8 mouse cellular contexts compared by ENCODE assay signal in genomic region chr4:133756514-133757268, GRCm38 (mm10). TPM values are rescaled to one million over a fixed set of nuclear protein-coding genes. Genes with fewer than 3 reads are reported as not detected.
DNase-seq lines count a peak whose midpoint lies in the region; ATAC-seq and TF ChIP-seq lines count a peak whose summit lies in the region.

TSS of gene Arid1a (minus strand) at chr4:133756769.

- peak within 1 kb of the TSS; percentile 98 for H3K27ac ChIP-seq in bone marrow, adult 2 months (ENCODE audit: control insufficient read depth, insufficient read depth, low read depth, low read length, poor library complexity)
- peak within 1 kb of the TSS; percentile 100 for H3K27ac ChIP-seq in embryonic facial prominence, embryonic 15.5 days (replicated peaks)
- H3K27ac ChIP-seq in limb, embryonic 14.5 days (replicated peaks; ENCODE audit: low read depth, low read length), result peak within 1 kb of the TSS; percentile 100
- peak within 1 kb of the TSS; percentile 91 for H3K27ac ChIP-seq in midbrain, postnatal 0 days (ENCODE audit: low read depth, low read length)

- H3K4me3 ChIP-seq in bone marrow, adult 2 months (replicated peaks; ENCODE audit: control insufficient read depth, low read depth, low read length), result peak within 1 kb of the TSS; percentile 86
- peak within 1 kb of the TSS; percentile 96 for H3K4me3 ChIP-seq in embryonic facial prominence, embryonic 15.5 days (replicated peaks)
- peak within 1 kb of the TSS; percentile 100 for H3K4me3 ChIP-seq in limb, embryonic 14.5 days (replicated peaks; ENCODE audit: low read length)
- peak within 1 kb of the TSS; percentile 49 for H3K4me3 ChIP-seq in midbrain, postnatal 0 days (ENCODE audit: low read depth, low read length)

- H3K4me2 ChIP-seq in embryonic facial prominence, embryonic 15.5 days (replicated peaks), result peak within 1 kb of the TSS; percentile 91
- peak within 1 kb of the TSS; percentile 91 for H3K4me2 ChIP-seq in limb, embryonic 14.5 days (replicated peaks; ENCODE audit: low read depth, low read length, severe bottlenecking)
- peak within 1 kb of the TSS; percentile 69 for H3K4me2 ChIP-seq in midbrain, postnatal 0 days (ENCODE audit: low read depth, low read length, poor library complexity, severe bottlenecking)

- no peak for TF ChIP-seq CTCF in bone marrow, adult 2 months (IDR thresholded peaks at IDR 0.05; ENCODE audit: control insufficient read depth, insufficient read depth, low read length)
- TF ChIP-seq CTCF in midbrain, postnatal 0 days (IDR thresholded peaks at IDR 0.05), result no peak

- H3K9ac ChIP-seq in embryonic facial prominence, embryonic 15.5 days, result peak within 1 kb of the TSS; percentile 63
- peak within 1 kb of the TSS; percentile 78 for H3K9ac ChIP-seq in limb, embryonic 14.5 days (ENCODE audit: low read depth, low read length, severe bottlenecking)
- H3K9ac ChIP-seq in midbrain, postnatal 0 days (replicated peaks; ENCODE audit: low read length, poor library complexity, severe bottlenecking), result peak within 1 kb of the TSS; percentile 60

- H3K9me3 ChIP-seq in embryonic facial prominence, embryonic 15.5 days (replicated peaks), result no peaks in the 10 kb centered on the region
- no peaks in the 10 kb centered on the region for H3K9me3 ChIP-seq in limb, embryonic 14.5 days (ENCODE audit: control insufficient read depth, low read length)
- no peaks in the 10 kb centered on the region for H3K9me3 ChIP-seq in midbrain, postnatal 0 days (ENCODE audit: low read length)

- ATAC-seq in embryonic facial prominence, embryonic 15.5 days (ENCODE audit: insufficient number of reproducible peaks, low FRiP score, low TSS enrichment, low read depth), result peak; percentile 73
- ATAC-seq in limb, embryonic 14.5 days (ENCODE audit: low FRiP score, low read depth), result peak; percentile 55
- ATAC-seq in midbrain, postnatal 0 days (ENCODE audit: low FRiP score), result peak; percentile 68

- WGBS in bone marrow, adult 2 months, result under 1% methylated on average over 40 of the region's 40 CpGs
- under 1% methylated on average over 40 of the region's 40 CpGs for WGBS in embryonic facial prominence, embryonic 15.5 days
- WGBS in limb, embryonic 14.5 days, result under 1% methylated on average over 39 of the region's 40 CpGs
- WGBS in midbrain, postnatal 0 days, result under 1% methylated on average over 40 of the region's 40 CpGs

- H3K27me3 ChIP-seq in embryonic facial prominence, embryonic 15.5 days, result no peaks in the 10 kb centered on the region
- H3K27me3 ChIP-seq in limb, embryonic 14.5 days (ENCODE audit: control insufficient read depth, insufficient read depth, low read length), result no peaks in the 10 kb centered on the region
- no peaks in the 10 kb centered on the region for H3K27me3 ChIP-seq in midbrain, postnatal 0 days (ENCODE audit: insufficient read depth, low read length)

- TF ChIP-seq POLR2A in bone marrow, adult 2 months (IDR thresholded peaks at IDR 0.05; ENCODE audit: borderline replicate concordance, control insufficient read depth, low read depth, low read length), result peak; percentile 37; the same call in 1 of the 2 replicates
- 0 out of 2 replicates have a peak, but pooled peaks have one; percentile 27 for TF ChIP-seq POLR2A in limb, embryonic 14.5 days (IDR thresholded peaks at IDR 0.05; ENCODE audit: borderline replicate concordance, extremely low read depth, insufficient read depth, insufficient read length)

- peak; percentile 97 for DNase-seq in 416B (ENCODE audit: low read depth)
- peak; percentile 94 for DNase-seq in heart, adult 8-10 months (ENCODE audit: low spot score)
- DNase-seq in kidney, adult 9 months, result peak; percentile 96
- DNase-seq in limb, embryonic 14.5 days (ENCODE audit: low spot score), result peak; percentile 95
- peak; percentile 97 for DNase-seq in midbrain, postnatal 0 days (ENCODE audit: low spot score)
- peak; percentile 92 to 93 for DNase-seq in spleen, postnatal 14 days (ENCODE audit: low spot score in 2 of 2)

- H3K4me1 ChIP-seq in bone marrow, adult 2 months (ENCODE audit: control insufficient read depth, insufficient read depth, low read length), result peaks cover 2% of the 10 kb centered on the region; the same call in 1 of the 2 replicates
- peaks cover 19% of the 10 kb centered on the region for H3K4me1 ChIP-seq in embryonic facial prominence, embryonic 15.5 days
- peaks cover 18% of the 10 kb centered on the region for H3K4me1 ChIP-seq in limb, embryonic 14.5 days (ENCODE audit: control insufficient read depth, insufficient read depth, low read length)
- H3K4me1 ChIP-seq in midbrain, postnatal 0 days (ENCODE audit: insufficient read depth, low read length), result peaks cover 8% of the 10 kb centered on the region

- no peaks in the 10 kb centered on the region for H3K36me3 ChIP-seq in embryonic facial prominence, embryonic 15.5 days
- H3K36me3 ChIP-seq in limb, embryonic 14.5 days (ENCODE audit: control insufficient read depth, insufficient read depth, low read length), result no peaks in the 10 kb centered on the region
- no peaks in the 10 kb centered on the region for H3K36me3 ChIP-seq in midbrain, postnatal 0 days (ENCODE audit: insufficient read depth, low read length)

RNA-seq across cellular contexts. Expression of gene Arid1a, which starts in this region (rescaled TPM):
- polyA plus RNA-seq in bone marrow, adult 2 months (2011; ENCODE audit: insufficient read depth, insufficient read length, low replicate concordance, missing spikeins), result 38.2 and 76.0 TPM in 2 replicates
- polyA plus RNA-seq in embryonic facial prominence, embryonic 15.5 days (2015; fragmentation: Nextera tagmentation; extraction: Ambion mirVana), result 26.8 and 29.2 TPM in 2 replicates
- 10 to 100 TPM; 35.4 to 40.0 (median 37.0) TPM for total RNA-seq in heart, adult 8-10 months (2022)
- polyA plus RNA-seq in limb, embryonic 14.5 days (2012; rRNA removed), result 70.8 and 87.1 TPM in 2 replicates
- polyA plus RNA-seq in limb, embryonic 14.5 days (2014; fragmentation: Nextera tagmentation; extraction: Ambion mirVana), result 33.3 and 40.8 TPM in 2 replicates
- total RNA-seq in midbrain, postnatal 0 days (2014; rRNA removed), result 59.1 and 66.2 TPM in 2 replicates
- 16.7 and 19.5 TPM in 2 replicates for polyA plus RNA-seq in midbrain, postnatal 0 days (2015; fragmentation: Nextera tagmentation; extraction: Ambion mirVana)

Comparison
In these comparisons a context has a peak if more than half of its experiments do, and no peak if none do; other contexts are left out.
1. Peak in every context shown above with its lines: DNase-seq, ATAC-seq, H3K4me3 ChIP-seq and H3K27ac ChIP-seq.
2. H3K4me3 ChIP-seq: peak in every context shown above with its lines; median percentile 100 in limb, embryonic 14.5 days; 96 in embryonic facial prominence, embryonic 15.5 days; 86 in bone marrow, adult 2 months; 49 in midbrain, postnatal 0 days.